Mouse (Mus musculus) T-cell, adult 66 days (primary cell): ENCODE data around the gene Rnf128. TPM values are rescaled to one million over a fixed set of nuclear protein-coding genes. Genes with fewer than 3 reads are reported as not detected.

Experiments
- total RNA-seq, 2 experiments: library from RNA; stranded (reverse); gene quantifications; 3 replicates in 1 of 2; 4 replicates in 1 of 2; pipeline ENCODE4 v1.2.4; 2023

Rnf128 gene
- 1 to 10 TPM in 1 of 2 experiments, under 1 TPM in 1; 0.64 to 1.3 TPM for total RNA-seq

DNA sequence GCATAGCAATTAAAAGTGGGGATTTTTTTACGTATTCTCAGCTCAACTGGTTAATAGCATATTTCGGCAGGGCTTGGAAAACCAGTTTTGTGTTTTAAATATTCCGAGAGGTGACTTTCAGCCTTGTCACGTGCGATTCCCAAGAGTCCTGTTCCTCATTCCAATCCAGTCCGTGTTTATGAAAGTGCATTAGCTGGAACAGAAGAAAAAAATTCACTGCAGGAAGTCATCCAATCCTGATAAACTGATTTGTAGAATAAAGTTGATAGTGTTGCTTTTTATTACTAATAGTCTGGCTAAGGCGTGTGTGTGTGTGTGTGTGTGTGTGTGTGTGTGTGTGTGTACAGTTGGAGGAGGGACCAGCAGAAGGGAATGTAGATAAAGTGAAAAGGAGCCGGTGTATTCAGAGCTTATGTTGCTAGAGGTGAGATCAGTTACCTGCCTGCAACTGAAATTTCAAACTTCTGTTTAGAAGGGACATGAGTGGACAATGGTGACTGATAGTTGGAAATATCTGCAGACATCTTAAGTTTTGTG, at the start of gene Rnf128:
Gene Rnf128 (plus strand): TSS at position 392 of the 537 bp plus-strand sequence.

DNA sequence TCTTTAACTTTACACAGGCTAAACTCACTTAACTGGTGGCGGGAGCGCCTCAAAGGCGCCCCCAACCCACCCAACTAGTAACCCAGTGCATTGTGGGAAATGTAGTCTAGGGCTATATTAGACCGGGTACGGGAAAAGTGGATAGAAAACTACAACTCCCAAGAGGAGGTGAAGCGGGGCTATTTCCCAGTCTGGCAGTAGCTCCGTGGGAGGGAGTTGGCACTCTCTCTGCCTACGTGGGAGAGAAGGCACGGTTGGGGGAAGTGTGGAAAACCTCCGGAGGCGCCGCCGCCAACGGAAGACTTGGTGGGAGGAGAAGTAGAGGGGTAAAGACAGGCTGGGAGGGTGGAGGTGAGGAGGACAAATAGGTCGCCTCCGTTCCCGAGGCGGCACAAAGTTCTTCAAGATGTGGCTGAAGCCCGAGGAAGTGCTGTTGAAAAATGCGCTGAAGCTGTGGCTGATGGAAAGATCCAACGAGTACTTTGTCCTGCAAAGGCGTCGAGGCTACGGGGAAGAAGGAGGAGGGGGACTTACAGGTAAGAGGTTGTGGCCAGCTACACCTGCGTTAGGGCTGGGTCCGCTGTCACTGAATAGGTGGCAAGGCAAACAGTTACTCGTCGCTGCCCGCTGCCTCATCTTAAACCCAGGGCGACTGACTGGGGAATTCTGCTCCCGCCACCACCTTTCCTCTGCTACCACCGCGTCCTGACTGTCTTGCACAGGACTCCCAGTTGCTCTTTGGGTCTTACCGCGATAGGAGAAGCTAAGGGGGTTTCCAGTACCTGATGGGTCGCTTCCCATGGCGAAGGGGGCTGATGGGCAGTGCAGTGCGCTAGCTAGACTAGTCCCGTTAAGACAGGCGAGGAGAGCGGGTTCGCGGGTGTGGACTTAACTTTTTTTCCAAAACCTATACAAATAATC, 121.9 kb downstream of the Rnf128 start, which contains the start of gene Tbc1d8b:
Gene Tbc1d8b (plus strand): TSS at position 222 of the 921 bp plus-strand sequence.

DNA sequence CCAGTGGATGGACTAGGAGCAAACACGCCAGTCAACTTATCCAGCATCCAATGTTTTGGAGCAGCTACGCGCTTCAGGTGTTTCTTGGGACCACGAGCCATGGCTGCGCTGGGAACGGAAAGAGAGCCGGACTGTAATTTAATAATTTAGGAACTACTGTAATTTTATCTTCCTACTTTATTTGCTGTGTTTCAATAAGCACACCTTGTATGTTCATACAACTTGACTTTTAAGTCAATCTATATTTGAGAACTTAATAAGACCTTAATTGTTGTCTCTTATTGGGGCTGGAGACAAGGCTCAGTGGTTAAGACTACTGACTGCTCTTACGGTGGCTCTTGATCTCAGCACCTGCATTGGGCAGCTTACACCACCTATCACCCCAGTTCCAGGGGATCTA, 151.3 kb downstream of the Rnf128 start, which contains the start of gene Gm15013:
Gene Gm15013 (minus strand): TSS at position 101 of the 400 bp plus-strand sequence.

Other genes with a start within 250 kb of the Rnf128 start
- not detected for gene Trap1a, start 229.6 kb upstream of the Rnf128 start, total RNA-seq
- under 1 TPM in 1 of 2 experiments, not detected in 1; 0.38 TPM for gene D330045A20Rik, start 82.9 kb upstream of the Rnf128 start, total RNA-seq
- 10 to 100 TPM in 1 of 2 experiments, 1 to 10 TPM in 1; 8.8 to 10.8 TPM for gene Tbc1d8b, start 121.7 kb downstream of the Rnf128 start, total RNA-seq
- gene Gm15013, start 151.2 kb downstream of the Rnf128 start, total RNA-seq: not detected
- not detected for gene Ripply1, start 219.0 kb downstream of the Rnf128 start, total RNA-seq
- gene Cldn2, start 237.5 kb downstream of the Rnf128 start, total RNA-seq: not detected